Mouse (Mus musculus) kidney, postnatal 14 days (tissue): Measurements from ENCODE around the gene Cenpa.
"Not testable (repeated sequence)": the region's sequence is repeated elsewhere in the genome, so short reads cannot be mapped to it uniquely, and the experiment has no call there.

Experiments used
- DNase-seq: peaks from one replicate; pipeline ENCODE4 v3.0.0; 2022; ENCODE audit warnings: mixed read lengths

Gene Cenpa

DNA sequence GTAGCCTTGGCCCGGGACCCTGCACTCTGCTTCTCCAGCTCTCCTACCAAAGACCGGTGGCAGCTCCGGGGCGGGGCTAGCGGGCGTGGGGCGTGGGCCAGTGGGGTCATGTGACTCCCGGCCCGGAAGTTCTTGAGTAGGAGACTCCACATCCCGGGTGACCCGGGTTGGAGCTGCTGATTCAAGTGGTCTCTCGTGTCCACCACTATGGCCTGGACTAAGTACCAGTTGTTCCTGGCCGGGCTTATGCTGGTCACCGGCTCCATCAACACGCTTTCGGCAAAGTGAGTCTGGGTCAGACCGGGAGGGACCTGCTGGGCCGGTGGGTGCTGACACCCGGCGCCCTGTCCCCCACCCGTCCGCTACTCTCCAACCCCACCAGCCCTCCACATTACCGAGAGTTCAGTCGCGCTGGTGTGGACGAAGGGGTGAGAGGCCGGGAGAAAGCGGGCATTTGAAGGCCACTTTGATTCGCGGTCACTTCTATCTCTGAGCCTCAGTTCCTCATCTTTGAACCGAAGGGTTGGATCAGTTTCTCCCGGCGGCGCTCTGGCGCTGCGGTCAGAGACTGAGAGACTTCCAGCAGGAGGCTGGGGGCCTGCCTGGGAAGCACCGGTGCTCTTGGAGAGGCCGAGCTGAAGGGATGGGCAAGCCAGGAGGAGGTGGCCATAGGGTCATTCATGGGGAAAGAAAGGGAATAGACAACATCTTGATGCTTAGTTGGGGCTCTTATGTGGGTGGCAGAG is 18.6 kb upstream of the Cenpa start, which contains the start of gene Slc35f6:
Slc35f6 (plus strand) TSS at position 119 of the 746 bp plus-strand sequence.
- peak; percentile 95 for DNase-seq

DNA sequence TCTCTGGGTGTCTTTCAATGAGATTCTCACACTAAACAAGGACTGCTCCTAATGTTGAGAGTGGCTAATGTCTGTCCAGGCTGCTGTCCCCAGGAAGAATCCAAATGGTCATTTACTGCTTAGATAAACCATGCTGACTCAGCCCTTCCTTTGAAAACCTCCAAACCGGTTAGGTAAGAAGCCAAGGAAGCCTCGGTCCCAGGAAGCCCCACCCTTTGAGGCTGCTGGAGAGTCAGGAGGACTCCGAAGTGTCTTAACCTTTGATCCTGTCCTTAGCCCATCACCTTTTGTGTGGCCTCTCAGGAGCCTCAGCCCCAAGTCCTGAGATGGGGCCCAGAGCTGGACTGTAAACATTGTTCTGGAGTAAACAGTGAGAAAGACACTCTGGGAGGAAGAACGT is 17.0 kb upstream of the Cenpa start:
- DNase-seq: no peak

DNA sequence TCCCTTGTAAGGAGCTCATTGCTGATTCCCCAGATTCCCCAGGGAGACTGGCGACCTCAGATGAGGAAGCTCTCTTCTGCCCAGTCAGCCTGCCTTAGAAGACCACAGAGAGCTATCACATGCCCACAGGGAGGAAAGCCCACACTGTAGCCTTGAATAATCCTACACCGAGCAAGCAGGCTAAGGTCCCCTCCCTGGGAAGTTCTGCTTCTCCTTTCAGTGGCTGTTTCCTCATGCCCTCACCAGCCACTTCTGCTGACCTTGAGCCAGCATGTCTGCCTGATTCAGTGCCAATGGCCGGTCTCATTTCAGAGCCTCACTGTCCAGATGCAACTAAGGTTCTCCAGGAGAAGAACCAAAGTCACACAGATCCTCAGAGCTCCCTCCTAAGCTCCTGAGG is 15.8 kb upstream of the Cenpa start:
- DNase-seq: no peak

DNA sequence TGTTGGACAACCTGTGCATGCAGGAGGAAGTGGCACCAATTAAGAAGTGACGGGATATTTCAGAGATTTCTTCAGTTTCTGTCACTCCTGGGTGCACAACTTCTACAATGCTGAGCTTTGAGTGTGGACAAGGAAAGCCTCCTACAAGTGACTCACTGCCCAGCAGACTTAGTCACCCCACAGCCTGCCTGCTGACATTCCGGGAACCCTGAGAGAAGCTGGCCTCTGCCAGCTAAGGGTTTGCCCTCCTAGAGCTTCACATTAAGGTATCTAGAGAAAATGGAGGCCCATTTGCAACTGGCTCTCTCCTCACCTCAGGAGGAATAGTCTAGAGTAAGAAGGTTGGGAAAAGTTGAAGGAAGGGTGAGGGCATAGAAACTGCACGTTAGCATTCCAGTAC is 15.0 kb upstream of the Cenpa start:
- DNase-seq: no peak

DNA sequence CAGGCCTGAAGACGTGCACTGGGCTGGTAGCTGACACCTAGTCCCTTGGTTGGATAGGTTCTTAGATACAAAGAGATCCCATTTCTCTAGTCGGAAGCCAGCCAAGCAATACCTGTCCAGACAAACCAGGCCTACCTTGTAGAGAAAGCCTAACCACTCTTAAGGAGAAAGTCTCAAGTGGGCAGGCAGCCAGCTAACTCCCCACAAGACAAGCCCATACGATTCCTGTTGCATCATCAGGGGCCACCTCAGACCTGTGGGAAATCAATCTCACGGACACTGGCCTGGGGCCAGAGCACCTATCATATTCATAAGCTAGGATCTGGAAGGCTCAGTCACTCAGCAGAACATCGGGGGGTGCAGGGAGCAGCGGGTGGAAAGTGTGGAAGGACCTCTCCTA is 13.3 kb upstream of the Cenpa start:
- DNase-seq: no peak

DNA sequence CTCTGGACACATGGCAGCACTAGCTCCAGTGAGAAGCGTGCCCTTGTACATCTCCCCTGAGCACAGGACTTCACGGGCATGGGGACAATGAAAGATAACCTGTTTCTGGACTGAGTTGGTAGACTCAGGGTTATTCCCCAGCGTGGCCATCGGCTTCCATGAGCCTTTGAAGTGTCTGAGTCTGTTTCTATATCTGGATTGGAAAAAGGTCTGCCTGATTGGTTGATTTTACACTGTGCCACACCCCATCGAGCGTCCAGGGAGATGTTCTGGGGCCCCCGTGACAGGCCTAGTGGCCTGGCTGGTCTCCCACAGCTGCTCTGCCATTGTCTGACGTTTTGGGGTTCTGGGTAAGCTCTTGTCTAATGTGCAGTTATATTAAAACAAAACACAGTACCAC is 11.5 kb upstream of the Cenpa start:
- DNase-seq: no peak

DNA sequence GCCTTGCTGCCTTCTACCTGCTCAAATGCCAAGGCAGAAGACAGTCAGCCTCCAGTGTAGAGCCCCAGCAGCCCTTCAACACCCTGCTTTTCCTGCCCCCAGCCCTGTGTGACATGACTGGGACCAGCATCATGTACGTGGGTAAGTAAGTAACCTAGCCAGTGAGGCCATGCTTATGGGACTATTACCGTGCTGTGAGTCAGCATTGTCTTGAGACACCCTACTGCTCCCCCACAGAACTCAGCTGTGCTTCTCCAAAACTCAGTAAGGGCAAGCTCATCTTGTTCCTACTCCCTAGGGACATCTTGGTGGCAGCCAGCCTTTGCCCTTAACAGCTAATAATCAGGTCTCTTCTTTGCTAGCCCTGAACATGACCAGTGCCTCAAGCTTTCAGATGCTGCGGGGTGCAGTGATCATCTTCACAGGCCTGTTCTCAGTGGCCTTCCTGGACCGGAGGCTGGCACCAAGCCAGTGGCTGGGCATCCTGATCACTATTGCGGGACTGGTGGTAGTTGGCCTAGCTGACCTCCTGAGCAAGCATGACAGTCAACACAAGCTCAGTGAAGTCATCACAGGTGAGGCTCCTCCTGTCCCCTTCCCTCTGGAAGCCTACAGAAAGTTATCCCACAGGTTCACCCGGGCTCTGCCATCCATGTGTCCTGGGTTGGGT is 10.9 kb upstream of the Cenpa start:
- no peak for DNase-seq

DNA sequence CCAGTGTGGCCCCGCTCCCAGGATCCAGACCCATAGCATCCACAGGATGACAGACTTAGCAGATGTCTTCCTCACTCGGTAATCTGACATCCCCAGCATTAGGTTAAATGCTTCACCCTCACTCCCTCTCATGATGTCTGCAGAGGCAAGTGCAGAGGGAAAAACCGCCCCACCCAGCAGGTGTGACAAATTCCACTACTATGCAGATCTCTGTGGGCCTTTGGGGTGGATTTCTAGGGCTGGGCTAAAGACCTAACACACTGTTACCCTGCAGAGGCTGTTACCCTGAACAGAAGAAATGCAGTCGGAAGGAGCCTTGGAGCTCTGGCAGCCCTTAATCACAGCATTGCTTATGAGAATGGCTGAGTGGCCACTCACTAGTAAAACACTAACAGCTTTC is 7.5 kb upstream of the Cenpa start:
- no peak for DNase-seq

DNA sequence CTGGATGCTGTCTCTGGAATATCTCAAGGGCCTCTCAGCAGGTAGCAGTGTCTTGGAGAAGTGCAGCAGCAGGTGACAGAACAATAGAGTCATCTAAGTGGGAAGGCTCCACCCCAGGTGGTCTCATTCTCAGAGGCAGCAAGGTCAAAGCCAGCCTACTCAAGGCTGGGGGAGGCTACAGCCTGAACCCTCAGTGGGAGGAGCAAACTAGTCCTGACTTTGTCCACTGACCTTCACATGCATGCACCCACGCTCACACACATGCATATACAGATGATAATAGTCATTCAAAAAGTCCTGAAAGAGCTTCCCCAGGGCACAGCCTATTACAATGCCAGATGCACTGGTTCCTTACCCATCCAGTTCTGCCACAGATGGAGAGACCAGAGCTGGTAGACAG is 6.3 kb upstream of the Cenpa start:
- DNase-seq: no peak

DNA sequence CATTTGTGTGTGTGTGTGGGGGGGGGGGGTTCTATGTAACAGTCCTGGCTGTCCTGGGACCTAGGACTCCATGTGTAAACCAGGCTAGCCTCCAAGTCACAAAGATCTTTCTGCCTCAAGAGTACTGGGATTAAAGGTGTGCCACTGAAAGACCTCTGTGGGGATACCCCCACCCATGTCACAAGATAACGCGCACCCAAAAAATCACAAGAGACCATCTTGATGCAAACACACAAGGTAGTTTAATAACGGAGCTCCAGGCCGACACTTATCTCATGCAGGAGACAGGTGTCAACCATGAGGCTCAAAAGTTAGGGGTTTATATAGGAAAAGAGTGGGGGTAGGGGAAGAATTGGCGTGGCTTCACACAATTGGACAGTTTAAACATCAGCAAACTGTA is 5.8 kb upstream of the Cenpa start:
- no peak for DNase-seq

DNA sequence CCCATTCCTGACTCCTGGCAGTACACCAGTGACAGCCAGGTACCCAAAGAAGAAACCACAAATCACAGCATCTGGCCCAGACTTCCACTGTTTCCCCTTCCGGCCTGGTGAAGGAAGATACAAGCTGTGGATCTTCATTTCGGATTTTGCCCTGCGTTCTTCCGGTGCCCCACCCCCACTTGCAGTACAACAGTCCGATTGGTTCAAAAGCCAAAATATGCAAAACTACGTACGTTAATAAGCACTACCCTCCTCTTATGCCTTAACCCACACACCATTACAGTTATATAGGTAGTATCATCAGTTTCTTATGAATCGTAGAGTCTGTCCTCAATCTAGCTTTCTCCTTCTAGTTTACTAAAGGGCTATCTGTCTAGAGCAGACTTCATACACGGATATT is 1.2 kb upstream of the Cenpa start:
- no peak for DNase-seq

DNA sequence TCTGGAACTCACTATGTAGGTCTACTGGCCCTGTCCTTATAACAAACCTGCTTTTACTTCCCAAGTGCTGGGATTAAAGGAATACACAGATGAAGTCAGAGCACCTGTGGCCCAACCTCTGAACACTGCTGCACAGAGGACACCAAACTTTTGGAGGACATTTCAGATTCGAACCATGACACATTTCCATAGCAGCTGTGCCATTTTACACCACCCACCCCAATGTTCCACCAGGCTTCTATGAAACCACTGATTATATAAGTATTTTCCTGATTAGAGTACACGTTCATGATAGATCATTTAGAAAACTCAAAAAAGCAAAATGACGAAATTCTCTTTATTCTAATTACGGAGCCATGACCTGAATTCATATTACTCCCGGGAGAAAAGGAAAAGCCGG is 609 bp upstream of the Cenpa start:
- DNase-seq: no peak

DNA sequence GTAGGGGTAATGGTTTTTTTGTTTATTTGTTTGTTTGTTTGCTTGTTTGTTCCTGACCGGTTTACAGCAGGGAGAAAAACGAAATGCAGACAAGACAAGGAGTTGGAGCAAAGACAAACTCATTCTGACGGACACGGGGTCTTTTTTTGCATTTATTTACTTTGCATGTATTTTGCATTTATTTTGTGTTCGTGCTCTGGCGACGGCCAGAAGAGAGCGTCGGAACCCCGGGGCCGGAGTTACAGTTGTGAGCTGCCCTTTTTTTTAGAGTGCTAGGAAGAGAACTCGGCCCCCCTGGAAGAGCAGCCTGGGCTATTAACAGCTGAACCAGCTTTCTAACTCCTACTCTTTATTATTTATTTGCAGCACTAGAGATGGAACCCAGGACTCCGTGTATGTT is 638 bp downstream of the Cenpa start:
- no peak for DNase-seq

DNA sequence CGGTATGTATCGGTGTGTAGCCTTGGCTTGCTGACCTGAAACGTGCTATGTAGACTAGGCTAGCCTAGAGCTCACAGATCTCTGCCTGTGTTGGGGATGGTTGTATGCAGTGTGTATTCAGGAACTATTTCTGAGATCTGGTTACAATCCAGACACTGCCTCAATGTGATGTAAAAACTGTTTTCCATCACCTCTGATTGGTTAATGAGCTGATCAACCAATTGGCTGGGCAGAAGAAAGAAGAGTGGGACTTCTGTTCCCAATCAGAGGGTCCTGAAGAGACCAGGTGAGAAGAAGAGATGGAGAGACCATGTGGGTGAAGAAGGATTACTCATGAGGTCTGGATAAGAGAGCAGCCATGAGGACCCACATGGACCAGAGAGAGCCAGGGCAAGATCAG is 1.1 kb downstream of the Cenpa start:
- DNase-seq: no peak

DNA sequence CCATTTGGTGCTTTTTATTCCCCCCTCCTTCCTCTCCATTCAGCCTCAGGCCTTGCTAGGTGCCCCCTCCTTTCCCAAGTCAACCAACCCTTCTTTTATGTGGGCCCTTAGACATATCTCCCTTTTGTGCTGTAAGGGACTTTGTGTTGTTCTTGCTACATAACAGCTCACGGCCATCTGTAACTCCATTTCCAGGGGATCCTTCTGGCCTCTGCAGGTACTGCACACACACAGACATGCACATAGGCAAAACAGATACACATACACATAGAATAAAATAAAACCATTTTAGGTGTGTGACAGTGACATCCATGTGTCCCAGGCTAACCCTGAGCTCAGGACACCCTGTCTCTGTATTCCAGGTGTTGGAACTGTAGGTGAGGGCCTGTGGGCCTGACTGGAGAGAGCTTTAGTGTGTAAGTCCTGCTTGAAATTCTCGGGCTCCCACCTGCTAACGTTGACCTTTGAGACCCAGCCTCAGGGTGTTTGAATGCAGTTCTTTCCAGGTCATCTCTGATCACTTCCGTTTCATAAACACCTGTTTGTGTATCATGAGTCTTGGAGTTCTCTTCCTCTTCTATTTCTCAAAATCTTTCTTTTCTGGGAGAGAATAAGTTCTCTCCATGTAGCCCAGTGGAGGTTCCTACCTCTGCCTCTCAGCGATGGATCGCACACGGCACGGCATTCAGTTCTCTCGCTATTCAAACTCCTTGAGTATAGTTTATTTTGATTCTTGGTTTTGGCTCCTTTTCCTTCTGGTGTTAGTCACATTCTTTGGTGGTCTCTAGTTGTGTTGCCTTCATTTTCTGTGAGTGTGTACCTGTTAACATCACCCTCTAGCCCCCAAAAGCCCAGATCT is 2.3 kb downstream of the Cenpa start:
- no peak for DNase-seq

DNA sequence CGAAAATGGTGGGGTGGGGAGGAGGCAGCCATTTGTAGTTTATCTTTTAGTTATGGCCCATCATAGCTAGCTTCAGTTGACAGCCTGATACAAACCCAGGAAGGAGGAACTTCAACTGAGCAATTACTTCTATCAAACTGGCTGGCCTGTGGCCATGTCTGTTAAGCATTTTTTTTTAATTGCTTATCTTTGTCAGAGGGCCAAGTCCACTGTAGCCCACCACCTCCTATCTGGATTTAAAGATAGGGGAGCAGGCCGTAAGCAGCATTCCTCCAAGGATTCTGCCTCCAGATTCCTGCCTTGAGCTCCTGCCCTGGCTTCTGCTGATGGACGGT is 2.9 kb downstream of the Cenpa start:
- DNase-seq: no peak

DNA sequence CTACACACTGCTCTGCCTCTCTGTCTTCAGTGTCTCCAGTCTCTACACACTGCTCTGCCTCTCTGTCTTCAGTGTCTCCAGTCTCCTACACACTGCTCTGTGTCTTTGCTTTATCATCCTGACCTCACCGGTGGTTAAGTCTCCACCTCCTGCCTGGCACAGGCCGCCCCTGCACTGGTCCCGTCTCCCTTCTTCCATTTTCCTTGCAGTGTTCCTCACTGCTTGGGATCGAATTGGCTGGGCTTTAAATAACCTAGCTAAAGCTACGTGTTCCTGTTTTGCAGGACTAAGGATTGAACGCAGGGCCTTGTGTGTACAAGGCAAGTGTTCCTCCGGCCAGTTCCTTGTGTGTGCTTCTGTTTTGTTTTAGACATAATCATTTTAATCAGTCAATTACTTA is 3.5 kb downstream of the Cenpa start:
- no peak for DNase-seq

DNA sequence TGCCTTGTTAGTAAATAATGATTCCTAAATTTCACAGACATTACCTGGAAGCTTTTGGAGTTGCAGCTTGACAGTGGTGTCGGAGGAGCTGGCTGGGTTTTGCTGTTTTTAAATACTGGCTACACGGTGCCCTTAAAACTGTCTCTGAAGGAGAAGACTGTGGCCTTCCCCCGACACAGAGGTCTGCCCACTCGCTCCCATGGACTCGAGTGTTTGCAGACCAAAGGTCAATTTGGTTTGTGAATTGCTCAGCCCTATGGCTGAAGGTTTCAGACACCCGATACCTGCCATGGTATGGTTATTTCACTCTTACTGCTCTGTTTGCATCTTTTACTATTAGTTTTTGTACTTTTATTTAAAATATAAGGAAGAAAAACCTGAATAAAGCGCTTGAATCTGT is 7.4 kb downstream of the Cenpa start:
- DNase-seq: no peak

DNA sequence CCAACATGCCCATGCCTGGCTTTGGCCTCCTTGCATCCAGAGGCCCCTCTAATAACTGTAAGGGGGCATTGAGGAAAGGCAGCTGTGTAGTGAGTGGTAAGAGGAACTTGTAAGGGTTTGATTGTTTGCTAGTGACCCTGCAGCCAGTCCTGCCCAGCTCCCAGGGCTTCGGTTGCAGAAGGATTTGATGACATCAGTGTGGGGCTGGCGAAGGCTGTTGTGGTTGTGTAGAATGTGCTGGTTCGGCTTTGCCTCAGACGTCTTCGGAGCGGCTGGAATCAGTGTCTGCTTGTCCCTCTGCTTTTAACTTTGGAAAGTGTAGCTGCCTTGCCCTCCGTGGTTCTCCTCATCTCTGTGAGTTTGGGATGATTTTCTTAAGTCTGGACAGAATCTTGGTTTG is 10.2 kb downstream of the Cenpa start:
- no peak for DNase-seq

DNA sequence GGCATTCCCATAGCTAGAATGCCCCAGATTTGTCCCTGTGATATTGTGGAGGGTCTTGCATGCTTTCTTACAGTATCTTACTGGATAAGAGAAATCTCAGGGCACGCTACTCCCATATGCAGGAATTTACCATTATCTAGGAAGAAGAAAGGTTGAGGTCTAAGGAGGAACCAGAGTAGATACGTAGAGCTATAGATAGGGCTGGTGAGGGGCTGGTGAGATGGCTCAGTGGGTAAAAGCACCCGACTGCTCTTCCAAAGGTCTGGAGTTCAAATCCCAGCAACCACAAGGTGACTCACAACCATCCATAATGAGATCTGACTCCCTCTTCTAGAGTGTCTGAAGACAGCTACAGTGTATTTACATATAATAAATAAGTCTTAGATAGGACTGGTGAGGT is 11.5 kb downstream of the Cenpa start:
- not testable (repeated sequence) for DNase-seq

DNA sequence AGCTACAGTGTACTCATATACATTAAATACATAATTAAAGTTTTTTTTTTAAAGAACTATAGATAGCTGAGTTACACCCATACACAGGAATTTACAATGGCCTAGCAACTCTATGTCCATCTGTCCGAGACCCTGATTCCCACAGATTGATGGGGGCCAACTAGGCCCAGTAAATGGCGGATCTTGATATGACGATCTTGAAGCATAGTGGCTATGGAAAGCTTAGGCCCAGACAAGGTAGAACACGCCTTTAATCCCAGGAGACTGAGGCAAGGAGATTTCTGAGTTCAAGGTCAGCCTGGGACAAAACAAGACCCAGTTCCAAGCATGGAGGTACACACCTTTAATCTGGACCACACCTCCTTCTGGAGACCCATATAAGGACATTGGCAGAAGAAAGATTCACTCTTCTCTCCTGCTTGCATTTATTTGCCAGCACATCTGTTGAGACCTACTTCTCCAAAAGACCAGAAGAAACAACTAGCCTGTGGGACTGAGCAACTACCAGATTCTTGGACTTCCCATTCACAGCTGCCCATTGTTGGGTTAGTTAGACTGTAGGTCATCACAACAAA is 12.2 kb downstream of the Cenpa start:
- DNase-seq: no peak

DNA sequence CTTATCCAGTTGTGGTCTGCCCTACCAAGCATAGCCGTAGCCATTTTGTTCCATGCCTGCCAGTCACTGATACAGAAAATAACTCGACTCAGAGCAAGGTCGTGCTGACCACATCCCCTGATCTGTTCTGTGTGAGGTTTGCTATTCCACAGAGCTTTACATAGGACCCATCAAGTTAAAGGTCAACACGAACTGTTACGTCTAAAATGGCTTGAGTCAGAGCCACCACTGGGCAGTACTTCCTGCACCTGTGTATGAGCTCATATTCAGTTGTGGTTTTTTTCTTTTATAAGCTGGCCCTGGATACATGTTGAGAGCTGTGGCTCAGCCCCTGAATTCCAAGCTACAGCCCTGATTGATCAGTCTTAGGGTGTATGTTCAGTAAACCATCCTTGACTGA is 13.0 kb downstream of the Cenpa start:
- no peak for DNase-seq

DNA sequence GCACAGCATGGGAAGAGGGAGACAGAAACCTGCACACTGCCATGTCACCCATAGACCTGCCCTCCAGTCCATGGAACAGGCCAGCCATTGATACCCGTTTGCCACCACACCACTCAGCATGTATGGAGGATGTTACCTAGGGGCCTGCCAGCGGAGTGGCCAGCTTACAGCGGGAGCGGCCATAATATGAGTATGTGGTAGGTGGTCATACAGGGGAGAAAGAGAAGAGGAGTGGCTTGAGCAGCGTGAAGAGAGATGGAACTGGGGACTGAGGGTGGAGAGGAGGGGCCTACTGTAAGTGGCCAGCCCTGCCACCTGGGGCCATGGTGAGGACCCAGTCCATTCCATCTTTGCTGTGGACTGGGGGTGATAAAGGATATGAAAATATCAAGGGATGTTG is 15.4 kb downstream of the Cenpa start:
- no peak for DNase-seq
